Mouse (Mus musculus) kidney, postnatal 0 days (tissue): ENCODE measurements around the gene Ldb3. TPM values are rescaled to one million over a fixed set of nuclear protein-coding genes. Genes with fewer than 3 reads are reported as not detected.

Experiments used
- ATAC-seq: fragments of 200-750 bp; cut with Nextera tagmentation; replicated peaks from 2 replicates; pipeline ENCODE4 v1.8.0; 2017; ENCODE audit warnings: low read depth, moderate number of reproducible peaks, moderate TSS enrichment, moderate library complexity; ENCODE audit not compliant: low FRiP score
- DNase-seq: peaks from one replicate; pipeline ENCODE4 v3.0.0-alpha.2; 2016; ENCODE audit warnings: low spot score
- H3K27ac ChIP-seq: fragments of 300-500 bp; sonication (generic); 2 replicates; pipeline ENCODE4 v1.5.1; 2014; ENCODE audit warnings: mild to moderate bottlenecking
- H3K27me3 ChIP-seq: fragments of 300-500 bp; sonication (generic); 2 replicates; pipeline ENCODE4 v1.6.1; 2014; ENCODE audit warnings: low read length, mixed read lengths; ENCODE audit not compliant: insufficient read depth
- H3K36me3 ChIP-seq: fragments of 300-500 bp; sonication (generic); 2 replicates; pipeline ENCODE4 v1.6.1; 2014; ENCODE audit warnings: low read length, mixed read lengths; ENCODE audit not compliant: insufficient read depth
- H3K4me1 ChIP-seq: fragments of 300-500 bp; sonication (generic); replicated peaks from 2 replicates; pipeline ENCODE4 v1.6.1; 2014; ENCODE audit warnings: antibody characterized with exemption, low read length, mixed read lengths; ENCODE audit not compliant: insufficient read depth
- H3K4me2 ChIP-seq: fragments of 300-500 bp; sonication (generic); 2 replicates; pipeline ENCODE4 v1.6.1; 2014; ENCODE audit warnings: mild to moderate bottlenecking, low read length, moderate library complexity, mixed read lengths
- H3K4me3 ChIP-seq: fragments of 300-500 bp; sonication (generic); replicated peaks from 2 replicates; pipeline ENCODE4 v1.5.1; 2014; ENCODE audit warnings: low read depth, low read length
- H3K9ac ChIP-seq: fragments of 300-500 bp; sonication (generic); 2 replicates; pipeline ENCODE4 v1.6.1; 2014; ENCODE audit warnings: low read depth, low read length
- H3K9me3 ChIP-seq: fragments of 300-500 bp; sonication (generic); replicated peaks from 2 replicates; pipeline ENCODE4 v1.6.1; 2016; ENCODE audit warnings: low read length, inconsistent platforms, mixed read lengths
- CTCF ChIP-seq: IDR thresholded peaks from 2 replicates; pipeline ENCODE4 v1.5.1; 2016; ENCODE audit warnings: antibody characterized with exemption, low read depth, mild to moderate bottlenecking, moderate library complexity
- WGBS: fragments of 180-500 bp; shearing (Covaris S2); extraction: QIAGEN DNeasy Blood & Tissue Kit; methylation state at CpG from one replicate; pipeline ENCODE4 v1.1.7; 2014; 5-methylcytosine and 5-hydroxymethylcytosine counted together
- polyA plus RNA-seq: library from polyadenylated mRNA; unstranded; fragments of >200 nt; fragmentation: Nextera tagmentation; extraction: Ambion mirVana; gene quantifications from 2 replicates; pipeline ENCODE4 v1.2.1, GENCODE M21; 2015

Ldb3 gene
- polyA plus RNA-seq, 1 experiment from 2014 or later: 0.50 TPM

DNA sequence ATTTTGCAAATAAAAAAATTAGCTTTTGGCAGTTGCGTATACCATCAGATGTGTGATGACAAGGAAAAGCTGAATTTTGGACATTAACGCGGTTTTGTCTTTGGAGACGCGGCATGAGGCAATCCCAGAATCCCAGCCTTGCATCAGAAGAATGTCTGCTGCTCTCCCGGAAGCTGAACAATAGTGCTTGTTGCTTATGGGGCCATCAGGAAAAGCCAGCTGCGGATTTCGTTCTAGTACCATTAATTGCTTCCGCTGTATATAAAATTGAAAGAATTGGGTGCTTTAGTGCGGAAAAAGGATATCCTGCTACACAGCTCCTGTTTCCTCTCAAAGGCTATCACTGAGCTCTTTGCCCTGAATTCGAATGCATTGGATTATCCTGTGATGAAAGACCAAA lies 76.6 kb downstream of the Ldb3 start:
- H3K4me1 ChIP-seq: 0 out of 2 replicates have a peak, but pooled peaks cover 4% of the 10 kb centered on the region
- no peaks in the 10 kb centered on the region for H3K27me3 ChIP-seq
- no peak overlapping the region for H3K4me2 ChIP-seq
- no peak overlapping the region for H3K4me3 ChIP-seq
- H3K9ac ChIP-seq: no peak overlapping the region
- no peak for TF ChIP-seq CTCF
- DNase-seq (peak; percentile 54), ATAC-seq (no peak)
- no peak overlapping the region for H3K27ac ChIP-seq
- 66% methylated on average over 11 of the region's 11 CpGs for WGBS
- H3K36me3 ChIP-seq: no peaks in the 10 kb centered on the region
- no peaks in the 10 kb centered on the region for H3K9me3 ChIP-seq

- no peaks in the 10 kb centered on the region for H3K9me3 ChIP-seq
These were observed 79.5 kb downstream of the Ldb3 start for GRCm38 (mm10) chr14:34508842-34509439.

GRCm38 (mm10) chr14:34508187-34508840 lies 80.2 kb downstream of the Ldb3 start:
- Histone ChIP-seq H3K4me2 (peak overlapping the region; percentile 19; the same call in 1 of the 2 replicates), H3K4me3 (no peak overlapping the region), H3K9me3 (no peaks in the 10 kb centered on the region), H3K27ac (no peak overlapping the region), H3K27me3 (no peaks in the 10 kb centered on the region), H3K9ac (no peak overlapping the region), H3K36me3 (no peaks in the 10 kb centered on the region), H3K4me1 (0 out of 2 replicates have a peak, but pooled peaks cover 4% of the 10 kb centered on the region)
- 29% methylated on average over 4 of the region's 4 CpGs for WGBS
- ATAC-seq (0 out of 2 replicates have a peak, but pooled peaks have one; percentile 33), DNase-seq (no peak)
- TF ChIP-seq CTCF: no peak

More at GRCm38 (mm10) chr14:34508842-34509439, 79.5 kb downstream of the Ldb3 start:
- H3K4me1 ChIP-seq: 0 out of 2 replicates have a peak, but pooled peaks cover 4% of the 10 kb centered on the region
- ATAC-seq (no peak), DNase-seq (peak; percentile 37)
- H3K27ac ChIP-seq: no peak overlapping the region
- 29% methylated on average over 7 of the region's 7 CpGs for WGBS
- no peak overlapping the region for H3K4me3 ChIP-seq
- H3K9ac ChIP-seq: no peak overlapping the region
- no peaks in the 10 kb centered on the region for H3K27me3 ChIP-seq
- peak overlapping the region; percentile 19; the same call in 1 of the 2 replicates for H3K4me2 ChIP-seq
- no peaks in the 10 kb centered on the region for H3K36me3 ChIP-seq
- TF ChIP-seq CTCF: no peak

DNA sequence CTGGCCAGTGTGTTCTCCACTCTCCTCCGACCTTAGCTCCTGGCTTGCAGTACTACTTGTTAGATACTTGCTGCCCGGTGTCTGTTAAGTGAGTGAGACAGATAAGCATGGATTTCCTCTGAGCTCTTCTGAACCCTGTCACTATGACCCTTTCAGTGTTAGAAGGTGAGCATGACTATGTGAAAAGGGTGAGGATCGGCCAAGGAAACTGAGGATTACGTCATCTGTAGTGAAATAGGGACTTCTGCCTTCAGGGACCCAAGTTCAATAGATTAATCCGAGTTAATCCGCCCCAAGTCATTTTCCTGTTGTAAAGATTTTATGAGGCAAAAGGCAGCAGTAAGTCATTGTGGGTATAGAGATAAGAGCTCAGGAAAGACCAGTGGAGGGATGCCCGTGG lies 83.2 kb downstream of the Ldb3 start:
- DNase-seq (no peak), ATAC-seq (no peak)
- Histone ChIP-seq H3K9me3 (no peaks in the 10 kb centered on the region), H3K9ac (no peak overlapping the region), H3K27me3 (no peaks in the 10 kb centered on the region), H3K27ac (no peak overlapping the region), H3K36me3 (no peaks in the 10 kb centered on the region), H3K4me2 (no peak overlapping the region), H3K4me1 (0 out of 2 replicates have a peak, but pooled peaks cover 4% of the 10 kb centered on the region), H3K4me3 (no peak overlapping the region)
- no peak for TF ChIP-seq CTCF
- WGBS: 71% methylated on average over 7 of the region's 7 CpGs

GRCm38 (mm10) chr14:34504377-34504776 lies 84.1 kb downstream of the Ldb3 start:
- Histone ChIP-seq H3K4me3 (no peak overlapping the region), H3K4me1 (peaks cover 4% of the 10 kb centered on the region; the same call in 1 of the 2 replicates), H3K27ac (no peak overlapping the region), H3K36me3 (no peaks in the 10 kb centered on the region), H3K4me2 (no peak overlapping the region), H3K9ac (no peak overlapping the region), H3K27me3 (no peaks in the 10 kb centered on the region), H3K9me3 (no peaks in the 10 kb centered on the region)
- no peak for TF ChIP-seq CTCF
- WGBS: 85% methylated on average over 5 of the region's 5 CpGs
- no peak for ATAC-seq
- DNase-seq: no peak

DNA sequence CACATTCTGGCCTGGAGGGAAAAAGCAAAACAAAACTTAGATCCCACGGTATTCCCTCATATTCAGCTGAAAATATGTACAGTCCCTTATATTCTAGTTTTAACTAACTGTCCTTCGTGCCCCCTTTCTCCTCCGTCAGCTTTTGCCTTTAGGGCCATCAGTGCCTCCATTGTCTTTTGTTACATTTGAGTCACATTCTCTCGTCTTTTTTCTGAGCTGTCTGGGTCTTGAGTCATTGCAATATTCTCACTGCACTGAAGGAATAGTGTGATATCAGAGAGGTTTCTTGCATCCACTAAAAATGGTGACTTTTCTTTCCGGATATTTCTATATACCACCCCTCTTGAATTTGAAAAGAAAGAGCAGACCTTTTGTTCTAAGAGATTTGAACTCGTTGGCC lies 84.7 kb downstream of the Ldb3 start:
- Histone ChIP-seq H3K27me3 (no peaks in the 10 kb centered on the region), H3K9me3 (no peaks in the 10 kb centered on the region), H3K9ac (no peak overlapping the region), H3K4me1 (peaks cover 4% of the 10 kb centered on the region; the same call in 1 of the 2 replicates), H3K4me2 (peak overlapping the region; percentile 63; the same call in 1 of the 2 replicates), H3K36me3 (no peaks in the 10 kb centered on the region), H3K4me3 (peak overlapping the region; percentile 84; the same call in 1 of the 2 replicates), H3K27ac (peak overlapping the region; percentile 98; the same call in 1 of the 2 replicates)
- WGBS: 65% methylated on average over 6 of the region's 6 CpGs
- DNase-seq (no peak), ATAC-seq (no peak)
- TF ChIP-seq CTCF: no peak
